Comparison of ENCODE assay signal across 22 mouse cellular contexts in the genomic region with DNA sequence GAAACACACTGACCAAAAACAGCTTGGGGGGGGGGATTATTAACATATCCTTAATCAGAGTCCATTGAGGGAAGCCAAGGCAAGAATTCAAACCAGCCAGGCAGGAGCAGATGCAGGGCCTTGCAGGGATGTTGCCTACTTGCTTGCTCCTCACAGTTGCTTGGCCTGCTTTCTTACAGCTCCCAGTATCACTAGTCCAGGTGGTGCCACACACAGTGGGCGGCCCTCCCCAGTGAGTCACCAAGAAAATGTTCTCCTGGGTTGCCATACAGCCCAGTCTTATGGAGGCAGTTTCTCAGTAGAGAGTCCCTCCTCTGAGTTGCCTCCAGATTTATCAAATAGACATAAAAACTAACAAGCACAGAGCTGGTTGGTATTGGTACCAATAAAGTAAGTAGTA. TPM values are rescaled to one million over a fixed set of nuclear protein-coding genes. Genes with fewer than 3 reads are reported as not detected.
DNase-seq lines count a peak whose midpoint lies in the region; ATAC-seq and TF ChIP-seq lines count a peak whose summit lies in the region.
"Had no signal": no experiment of that assay in that cellular context is flagged by ENCODE, and none has a peak within 500 bp of the region (broad histone marks: within the 10 kb centered on the region; RNA-seq: fewer than 3 reads in every experiment).

No protein-coding gene starts in this region.

- ATAC-seq in frontal cortex, adult (ENCODE audit: low TSS enrichment) = peak; percentile 87
- ATAC-seq: forebrain, embryonic 13.5 days had no signal

- intact Hi-C loops in left cerebral cortex, postnatal 36 days (cut with DNase I) = no loop called here

- H3K27ac ChIP-seq in layer of hippocampus, adult 2 months = peak overlapping the region; percentile 43
- H3K27ac ChIP-seq: forebrain, embryonic 13.5 days; heart, embryonic 15.5 days; hindbrain, embryonic 14.5 days; limb, embryonic 12.5 days; midbrain, embryonic 10.5 days; neural tube, embryonic 15.5 days had no signal

- TF ChIP-seq CTCF in layer of hippocampus, adult 2 months (conservative IDR thresholded peaks at IDR 0.05) = no peak

- no peak for DNase-seq in frontal cortex, postnatal 10 days (ENCODE audit: low spot score in 2 of 2)
- DNase-seq in layer of hippocampus, adult 2 months (ENCODE audit: low spot score in 2 of 2) = peak; percentile 23 to 26
- no peak for DNase-seq in layer of hippocampus, adult 9-10 months (ENCODE audit: low spot score)
- peak; percentile 19 for DNase-seq in 3T3-L1 (ENCODE audit: low read depth, low spot score)
- peak; percentile 31 to 51 for DNase-seq in left cerebral cortex, postnatal 36 days (ENCODE audit: low spot score in 2 of 2)
- no peak for DNase-seq in urinary bladder, adult 2 months (ENCODE audit: low spot score)
- no peak for DNase-seq in spleen, postnatal 36 days (ENCODE audit: low spot score in 2 of 2)
- DNase-seq: adrenal gland, postnatal 10 days; cerebellum, adult 9-10 months; gastrocnemius, postnatal 25 days; heart, postnatal 36 days; kidney, adult 8-10 months; kidney, postnatal 14 days; lung, adult 18-20 months; lung, postnatal 10 days had no signal

- no peak overlapping the region for H3K4me3 ChIP-seq in layer of hippocampus, adult 2 months
- H3K4me3 ChIP-seq: forebrain, embryonic 13.5 days; heart, embryonic 15.5 days; limb, embryonic 12.5 days; midbrain, embryonic 10.5 days; neural tube, embryonic 15.5 days had no signal

RNA-seq across cellular contexts. Expression of a gene that starts 49.3 kb away (rescaled TPM):
- 100 to 1,000 TPM; 169 TPM for total RNA-seq in layer of hippocampus, adult 2 months (2021)
- total RNA-seq in left cerebral cortex, postnatal 36 days (2021) = 100 to 1,000 TPM; 170 to 191 TPM
- 21.6 and 23.3 TPM in 2 replicates for polyA plus RNA-seq in urinary bladder, adult 2 months (2012; rRNA removed)

RNA-seq across cellular contexts. Expression of a gene that starts 59.9 kb away (rescaled TPM):
- total RNA-seq in layer of hippocampus, adult 2 months (2021) = 10 to 100 TPM; 29.2 to 30.3 TPM
- 10 to 100 TPM; 24.5 to 25.1 TPM for total RNA-seq in left cerebral cortex, postnatal 36 days (2021)
- 36.2 and 45.2 TPM in 2 replicates for polyA plus RNA-seq in urinary bladder, adult 2 months (2012; rRNA removed)

Comparison
In these comparisons a context has a peak if more than half of its experiments do, and no peak if none do; other contexts are left out.
1. DNase-seq: peak in layer of hippocampus, adult 2 months (2 of 2), 3T3-L1 (single experiment) and left cerebral cortex, postnatal 36 days (2 of 2); none in frontal cortex, postnatal 10 days (0 of 2), layer of hippocampus, adult 9-10 months (single experiment), urinary bladder, adult 2 months (single experiment) and spleen, postnatal 36 days (0 of 2).